Mouse (Mus musculus) adrenal gland, postnatal 25 days (tissue): ENCODE results near the gene Serpinc1. TPM values are rescaled to one million over a fixed set of nuclear protein-coding genes. Genes with fewer than 3 reads are reported as not detected.
"Not testable (repeated sequence)": the region's sequence is repeated elsewhere in the genome, so short reads cannot be mapped to it uniquely, and the experiment has no call there.

Experiments used
- DNase-seq: peaks from one replicate; pipeline ENCODE4 v3.0.0; 2021; ENCODE audit warnings: mixed read lengths
- total RNA-seq: library from RNA; stranded (reverse); gene quantifications from 2 replicates; pipeline ENCODE4 v1.2.3, GENCODE M21; 2021

The Serpinc1 gene
- total RNA-seq, 1 experiment from 2014 or later, result 1.2 TPM

- DNase-seq, result no peak
Observed at GRCm38 (mm10) chr1:161025410-161026210, 47.2 kb downstream of the Serpinc1 start.

DNA sequence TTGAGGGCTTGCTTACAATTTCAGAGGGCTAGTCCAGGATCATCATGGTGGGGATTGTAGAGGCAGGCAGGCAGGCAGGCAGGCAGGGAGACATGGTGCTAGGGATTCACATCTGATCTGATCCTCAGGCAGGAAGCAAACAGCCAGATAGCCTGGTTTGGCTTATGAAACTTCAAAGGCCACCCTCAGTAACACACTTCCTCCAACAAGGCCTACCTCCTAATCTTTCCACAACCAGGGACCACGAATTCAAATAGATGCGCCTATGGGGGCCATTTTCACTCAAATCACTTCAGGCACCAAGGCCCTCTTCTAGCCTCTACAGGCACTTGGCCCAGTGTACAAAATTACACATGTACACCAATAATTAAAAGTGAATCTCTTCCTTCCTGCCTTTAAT is 48.8 kb downstream of the Serpinc1 start:
- no peak for DNase-seq

DNA sequence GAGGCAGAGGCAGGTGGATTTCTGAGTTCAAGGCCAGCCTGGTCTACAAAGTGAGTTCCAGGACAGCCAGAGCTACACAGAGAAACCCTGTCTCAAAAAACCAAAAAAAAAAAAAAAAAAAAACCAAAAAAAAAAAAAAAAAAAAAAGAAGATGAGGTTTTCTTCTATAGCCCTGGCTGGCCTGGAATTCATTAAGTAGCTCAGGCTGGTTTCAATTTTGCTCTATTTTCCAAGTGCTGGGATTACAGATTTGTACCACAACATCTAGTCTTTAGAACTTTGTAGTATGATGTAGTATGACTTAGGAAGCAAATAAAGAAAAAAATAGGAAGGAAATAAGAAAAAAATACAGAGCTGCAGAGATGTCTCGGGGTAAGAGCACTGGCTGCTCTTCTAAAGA is 50.0 kb downstream of the Serpinc1 start:
- not testable (repeated sequence) for DNase-seq

GRCm38 (mm10) chr1:161030058-161030457 is 51.7 kb downstream of the Serpinc1 start:
- DNase-seq, result no peak

DNA sequence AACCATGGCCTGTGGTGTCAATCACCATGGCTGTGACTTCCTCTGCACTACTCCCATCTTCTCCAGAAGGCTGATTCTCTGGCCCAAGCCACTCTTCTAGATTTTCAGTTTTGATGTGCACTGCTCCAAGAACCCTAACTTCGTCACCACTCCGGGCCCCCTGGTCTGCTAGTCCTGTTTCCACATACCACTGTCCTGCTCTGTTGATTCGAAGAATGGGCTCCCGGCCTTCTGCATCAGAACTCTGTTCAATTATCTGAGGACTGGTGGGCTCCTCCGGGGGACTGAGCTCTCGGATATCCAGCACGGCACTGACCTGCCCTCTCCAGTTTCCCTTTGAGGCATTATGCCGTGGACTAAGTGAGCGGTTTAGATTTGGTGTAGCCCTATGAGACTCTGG is 53.5 kb downstream of the Serpinc1 start:
- DNase-seq, result no peak

- DNase-seq, result peak; percentile 49
Observed at GRCm38 (mm10) chr1:161032345-161032744, 54.0 kb downstream of the Serpinc1 start.

DNA sequence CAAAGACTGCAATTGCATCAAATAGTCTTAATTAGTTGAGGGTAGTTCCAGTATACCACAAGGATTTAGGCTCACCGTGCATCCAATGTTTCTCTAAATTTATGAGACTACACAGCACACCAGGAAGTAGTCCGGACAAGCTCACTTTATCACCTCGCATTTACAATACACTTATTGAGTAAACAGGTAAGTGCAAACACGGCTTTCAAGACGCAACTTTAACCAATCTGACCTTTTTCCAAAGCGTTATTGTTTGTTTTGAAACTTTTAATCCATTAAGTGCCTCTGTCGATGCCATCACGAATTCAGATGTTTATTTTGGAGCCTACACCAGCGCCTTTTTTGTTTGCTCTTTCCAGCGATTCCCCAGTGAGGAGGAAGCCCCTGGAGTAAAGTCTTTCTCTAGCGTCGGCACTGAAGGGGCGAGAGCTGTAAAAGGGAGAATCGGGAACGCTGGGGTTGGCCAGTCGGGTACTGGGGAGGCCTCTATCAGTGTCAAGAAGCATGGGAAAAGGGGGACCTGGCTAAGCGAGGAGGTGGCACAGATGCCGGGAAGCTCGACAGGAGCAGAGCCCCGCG is 55.6 kb downstream of the Serpinc1 start:
- no peak for DNase-seq

DNA sequence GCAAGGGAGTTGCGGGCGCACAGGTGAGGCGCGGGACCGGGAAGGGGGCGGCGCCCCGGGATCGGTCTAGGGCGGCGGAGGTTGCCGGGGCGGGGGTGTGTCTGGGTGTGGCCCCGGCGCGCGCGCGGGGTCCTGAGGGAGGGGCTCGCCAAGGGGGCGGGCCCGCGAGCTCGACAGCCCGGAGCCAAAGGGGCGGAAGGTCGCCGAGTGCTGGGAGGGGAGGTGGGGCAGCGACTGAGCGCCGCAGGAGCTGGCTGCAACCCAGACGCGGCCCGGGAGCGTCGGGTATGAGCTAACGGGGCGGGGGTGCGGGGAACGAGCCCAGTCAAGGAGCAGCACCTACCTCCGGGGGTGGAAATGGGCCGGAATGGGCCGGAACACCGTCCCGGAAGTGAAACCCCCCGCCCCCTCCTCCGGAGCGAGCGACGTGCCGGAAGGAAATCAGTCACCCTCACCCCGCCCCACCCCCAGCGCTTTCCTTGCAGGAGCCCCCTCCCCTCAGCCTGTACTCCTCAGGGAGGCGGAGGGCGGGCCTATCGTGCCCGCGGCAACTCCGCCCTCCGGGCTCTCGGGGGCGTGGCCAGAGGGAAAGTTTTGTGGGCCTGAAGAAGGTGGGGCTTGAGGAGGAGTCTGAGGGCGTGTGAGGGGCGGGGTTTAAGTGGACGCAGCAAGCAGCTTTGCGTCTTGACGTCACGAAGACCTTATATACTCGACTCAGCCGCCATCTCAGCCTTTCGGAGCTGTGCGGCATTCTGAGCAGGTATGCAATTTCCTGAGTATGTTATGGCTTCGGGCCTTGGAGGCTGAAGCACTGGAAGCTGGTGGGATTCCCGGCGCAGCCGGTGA is 56.3 kb downstream of the Serpinc1 start, which contains the start of gene Zbtb37:
Gene Zbtb37 (minus strand): TSS at position 415 of the 846 bp plus-strand sequence.
- peak; percentile 97 for DNase-seq

GRCm38 (mm10) chr1:161035281-161035785 is 56.9 kb downstream of the Serpinc1 start:
- peak; percentile 23 for DNase-seq

- no peak for DNase-seq
Observed at GRCm38 (mm10) chr1:161035786-161036404, 57.5 kb downstream of the Serpinc1 start.

GRCm38 (mm10) chr1:161036411-161036841 is 58.0 kb downstream of the Serpinc1 start:
- peak; percentile 8 for DNase-seq

GRCm38 (mm10) chr1:161037026-161037425 is 58.6 kb downstream of the Serpinc1 start:
- DNase-seq, result no peak

- no peak for DNase-seq
Observed at GRCm38 (mm10) chr1:161037599-161037998, 59.2 kb downstream of the Serpinc1 start.

DNA sequence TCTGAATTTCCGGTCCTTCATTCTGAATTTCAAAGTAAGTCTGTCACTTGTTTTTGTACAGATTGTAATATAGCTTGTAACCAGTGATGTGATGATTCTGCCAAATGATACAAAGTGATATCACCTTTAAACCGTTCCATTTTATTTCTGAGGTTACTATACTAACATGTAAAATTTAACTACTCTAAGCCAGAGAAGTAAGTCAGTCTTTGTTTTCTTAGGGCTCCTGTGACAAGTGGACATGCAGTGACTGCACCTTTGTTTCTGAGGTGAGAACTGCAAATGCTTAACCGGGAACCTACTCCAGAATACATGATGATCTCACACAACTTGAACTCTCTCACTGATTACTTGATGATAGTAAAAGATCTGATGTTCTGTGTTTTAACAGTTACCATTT is 59.6 kb downstream of the Serpinc1 start:
- no peak for DNase-seq

- DNase-seq, result no peak
Observed at GRCm38 (mm10) chr1:161038968-161039721, 60.8 kb downstream of the Serpinc1 start.

GRCm38 (mm10) chr1:161039741-161040425 is 61.5 kb downstream of the Serpinc1 start:
- DNase-seq, result no peak

- no peak for DNase-seq
Observed at GRCm38 (mm10) chr1:161040426-161040770, 62.0 kb downstream of the Serpinc1 start.

DNA sequence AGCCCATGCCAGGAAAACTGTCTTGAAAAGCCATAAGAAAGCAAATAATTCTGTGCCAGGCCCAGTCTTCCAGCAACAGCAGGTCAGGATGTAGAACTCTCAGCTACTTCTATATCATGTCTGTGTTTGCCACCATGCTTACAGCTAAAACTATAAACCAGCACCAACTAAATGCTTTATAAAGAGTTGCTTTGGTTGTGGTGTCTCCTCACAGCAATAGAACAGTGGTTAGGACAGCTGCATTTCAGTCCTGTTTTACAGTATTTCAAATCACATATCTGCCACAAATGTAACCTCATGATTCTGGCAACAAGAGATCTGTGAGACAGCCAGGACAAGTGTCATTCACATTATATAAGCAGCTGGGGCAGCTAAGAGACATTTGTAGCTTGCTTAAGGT is 62.5 kb downstream of the Serpinc1 start:
- no peak for DNase-seq

GRCm38 (mm10) chr1:161041261-161042020 is 63.1 kb downstream of the Serpinc1 start:
- DNase-seq, result no peak

DNA sequence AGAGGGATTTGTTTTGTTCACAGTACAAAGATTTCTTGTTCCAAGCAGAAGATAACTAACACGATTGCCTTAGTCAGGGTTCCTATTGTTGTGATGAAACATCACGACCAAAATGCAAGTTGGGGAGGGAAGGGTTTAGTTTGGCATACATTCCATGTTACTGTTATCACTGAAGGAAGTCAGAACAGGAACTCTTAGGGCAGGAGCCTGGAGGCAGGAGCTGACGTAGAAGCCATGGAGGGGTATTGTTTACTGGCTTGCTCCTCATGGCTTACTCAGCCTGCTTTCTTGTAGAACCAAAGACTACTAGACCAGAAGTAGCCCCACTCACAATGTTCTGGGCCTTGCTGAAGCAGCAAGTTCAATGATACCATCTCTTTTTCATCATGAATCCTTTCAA is 68.6 kb downstream of the Serpinc1 start:
- DNase-seq, result no peak
